ENCODE assay signal across 8 mouse cellular contexts in genomic region chr4:62524651-62525488, GRCm38 (mm10). TPM values are rescaled to one million over a fixed set of nuclear protein-coding genes. Genes with fewer than 3 reads are reported as not detected.
DNase-seq lines count a peak whose midpoint lies in the region; ATAC-seq and TF ChIP-seq lines count a peak whose summit lies in the region.

TSS of gene Pole3 (minus strand) at chr4:62525068.
TSS of gene 4933430I17Rik (plus strand) at chr4:62525369.

- peaks cover 10% of the 10 kb centered on the region for H3K36me3 ChIP-seq in embryonic facial prominence, embryonic 13.5 days
- H3K36me3 ChIP-seq in heart, adult 2 months (ENCODE audit: control insufficient read depth, insufficient read depth, low read length): no peaks in the 10 kb centered on the region
- H3K36me3 ChIP-seq in limb, embryonic 13.5 days: peaks cover 21% of the 10 kb centered on the region; the same call in 1 of the 2 replicates
- H3K36me3 ChIP-seq in midbrain, embryonic 16.5 days (ENCODE audit: control insufficient read depth, insufficient read depth, low read length): no peaks in the 10 kb centered on the region

- TF ChIP-seq POLR2A in heart, adult 2 months (IDR thresholded peaks at IDR 0.05; ENCODE audit: insufficient read depth, low read depth, low read length): peak; percentile 44; the same call in 1 of the 2 replicates

- DNase-seq in 3134 (ENCODE audit: extremely low read depth, insufficient read length, low spot score): peak; percentile 95
- DNase-seq in adrenal gland, postnatal 36 days: peak; percentile 97
- DNase-seq in heart, adult 2 months: peak; percentile 96 to 98
- peak; percentile 95 to 96 for DNase-seq in kidney, adult 8-10 months
- peak; percentile 97 for DNase-seq in spleen, postnatal 10 days (ENCODE audit: low spot score in 2 of 2)

- peak within 1 kb of the TSS; percentile 90 for H3K4me2 ChIP-seq in embryonic facial prominence, embryonic 13.5 days
- H3K4me2 ChIP-seq in limb, embryonic 13.5 days (replicated peaks): peak within 1 kb of the TSS; percentile 92
- peak within 1 kb of the TSS; percentile 94 for H3K4me2 ChIP-seq in midbrain, embryonic 16.5 days (ENCODE audit: low read length)

- WGBS in embryonic facial prominence, embryonic 13.5 days: under 1% methylated on average over 59 of the region's 59 CpGs
- WGBS in heart, adult 2 months: under 1% methylated on average over 59 of the region's 59 CpGs
- under 1% methylated on average over 59 of the region's 59 CpGs for WGBS in limb, embryonic 13.5 days
- WGBS in midbrain, embryonic 16.5 days: under 1% methylated on average over 59 of the region's 59 CpGs

- peak; percentile 97 for ATAC-seq in embryonic facial prominence, embryonic 13.5 days (ENCODE audit: insufficient number of reproducible peaks, insufficient read depth, low FRiP score, low TSS enrichment, low read depth)
- peak; percentile 98 for ATAC-seq in limb, embryonic 13.5 days (ENCODE audit: low FRiP score, low read depth)
- peak; percentile 98 for ATAC-seq in midbrain, embryonic 16.5 days

- H3K9me3 ChIP-seq in embryonic facial prominence, embryonic 13.5 days: no peaks in the 10 kb centered on the region
- no peaks in the 10 kb centered on the region for H3K9me3 ChIP-seq in limb, embryonic 13.5 days
- no peaks in the 10 kb centered on the region for H3K9me3 ChIP-seq in midbrain, embryonic 16.5 days (replicated peaks; ENCODE audit: control insufficient read depth, low read length, poor library complexity, severe bottlenecking)

- TF ChIP-seq EP300 in heart, adult 2 months (IDR thresholded peaks at IDR 0.05; ENCODE audit: insufficient read depth, low read depth, low read length): peak; percentile 46; the same call in 1 of the 2 replicates

- H3K4me1 ChIP-seq in embryonic facial prominence, embryonic 13.5 days: peaks cover 9% of the 10 kb centered on the region
- peaks cover 3% of the 10 kb centered on the region for H3K4me1 ChIP-seq in heart, adult 2 months (ENCODE audit: control insufficient read depth, insufficient read depth, low read length)
- peaks cover 12% of the 10 kb centered on the region for H3K4me1 ChIP-seq in limb, embryonic 13.5 days
- peaks cover 13% of the 10 kb centered on the region for H3K4me1 ChIP-seq in midbrain, embryonic 16.5 days (ENCODE audit: control insufficient read depth, insufficient read depth, low read length)

- H3K27ac ChIP-seq in embryonic facial prominence, embryonic 13.5 days: peak within 1 kb of the TSS; percentile 96
- H3K27ac ChIP-seq in heart, adult 2 months: peak within 1 kb of the TSS; percentile 99
- H3K27ac ChIP-seq in limb, embryonic 13.5 days: peak within 1 kb of the TSS; percentile 94
- H3K27ac ChIP-seq in midbrain, embryonic 16.5 days (ENCODE audit: low read length): peak within 1 kb of the TSS; percentile 100

- intact Hi-C loops in heart, adult 2 months (cut with DNase I): loop anchor here (10.0 kb wide), 2 partner anchors 320 to 1030 kb away; partner anchors contain the start of gene Tmem268

- no peaks in the 10 kb centered on the region for H3K79me2 ChIP-seq in heart, adult 2 months (replicated peaks; ENCODE audit: control insufficient read depth, insufficient read depth, low read length)

- peak within 1 kb of the TSS; percentile 86 for H3K4me3 ChIP-seq in embryonic facial prominence, embryonic 13.5 days
- H3K4me3 ChIP-seq in heart, adult 2 months: peak within 1 kb of the TSS; percentile 82
- peak within 1 kb of the TSS; percentile 87 for H3K4me3 ChIP-seq in limb, embryonic 13.5 days
- H3K4me3 ChIP-seq in midbrain, embryonic 16.5 days (ENCODE audit: low read depth, low read length): peak within 1 kb of the TSS; percentile 82

- peak within 1 kb of the TSS; percentile 90 for H3K9ac ChIP-seq in embryonic facial prominence, embryonic 13.5 days
- peak within 1 kb of the TSS; percentile 70 for H3K9ac ChIP-seq in heart, adult 2 months (ENCODE audit: low read depth, low read length)
- H3K9ac ChIP-seq in limb, embryonic 13.5 days: peak within 1 kb of the TSS; percentile 90
- peak within 1 kb of the TSS; percentile 81 for H3K9ac ChIP-seq in midbrain, embryonic 16.5 days (ENCODE audit: low read depth, low read length)

- H3K27me3 ChIP-seq in embryonic facial prominence, embryonic 13.5 days: no peaks in the 10 kb centered on the region
- H3K27me3 ChIP-seq in heart, adult 2 months (ENCODE audit: control insufficient read depth, insufficient read depth, low read length): no peaks in the 10 kb centered on the region
- no peaks in the 10 kb centered on the region for H3K27me3 ChIP-seq in limb, embryonic 13.5 days
- no peaks in the 10 kb centered on the region for H3K27me3 ChIP-seq in midbrain, embryonic 16.5 days (ENCODE audit: control insufficient read depth, insufficient read depth, low read depth, low read length)

- no peak for TF ChIP-seq CTCF in heart, adult 2 months (IDR thresholded peaks at IDR 0.05)

RNA-seq across cellular contexts. Expression of gene Pole3, which starts in this region (rescaled TPM):
- 10 to 100 TPM; 48.7 to 52.0 TPM for total RNA-seq in adrenal gland, postnatal 36 days (2021)
- 94.5 and 99.0 TPM in 2 replicates for polyA plus RNA-seq in embryonic facial prominence, embryonic 13.5 days (2015; fragmentation: Nextera tagmentation; extraction: Ambion mirVana)
- total RNA-seq in heart, adult 2 months (2021): 10 to 100 TPM; 16.1 to 19.1 TPM
- polyA plus RNA-seq in heart, adult 2 months (2012; rRNA removed): 10.5 and 18.0 TPM in 2 replicates
- polyA plus RNA-seq in limb, embryonic 13.5 days (2015; fragmentation: Nextera tagmentation; extraction: Ambion mirVana): 86.3 and 93.9 TPM in 2 replicates
- 57.9 and 64.7 TPM in 2 replicates for polyA plus RNA-seq in midbrain, embryonic 16.5 days (2015; fragmentation: Nextera tagmentation; extraction: Ambion mirVana)

RNA-seq across cellular contexts. Expression of gene 4933430I17Rik, which starts in this region (rescaled TPM):
- total RNA-seq in adrenal gland, postnatal 36 days (2021): under 1 TPM; 0.36 to 0.56 TPM
- polyA plus RNA-seq in embryonic facial prominence, embryonic 13.5 days (2015; fragmentation: Nextera tagmentation; extraction: Ambion mirVana): 0.39 and 0.49 TPM in 2 replicates
- total RNA-seq in heart, adult 2 months (2021): not detected
- polyA plus RNA-seq in heart, adult 2 months (2012; rRNA removed): not detected in 2 replicates
- polyA plus RNA-seq in limb, embryonic 13.5 days (2015; fragmentation: Nextera tagmentation; extraction: Ambion mirVana): 0.60 and 0.61 TPM in 2 replicates
- 0.49 and 0.91 TPM in 2 replicates for polyA plus RNA-seq in midbrain, embryonic 16.5 days (2015; fragmentation: Nextera tagmentation; extraction: Ambion mirVana)

Comparison
In these comparisons a context has a peak if more than half of its experiments do, and no peak if none do; other contexts are left out.
1. Peak in every context shown above with its lines: DNase-seq, ATAC-seq, H3K4me3 ChIP-seq and H3K27ac ChIP-seq.